Mouse (Mus musculus): ENCODE results near the gene Phxr2. TPM values are rescaled to one million over a fixed set of nuclear protein-coding genes. Genes with fewer than 3 reads are reported as not detected.
"Not testable (repeated sequence)": the region's sequence is repeated elsewhere in the genome, so short reads cannot be mapped to it uniquely, and the experiment has no call there.

Phxr2 gene
- not detected in 2 replicates for total RNA-seq (2021)
- long read RNA-seq, experiment 1: 0 reads
- long read RNA-seq, experiment 2: 0 reads

GRCm38 (mm10) chr10:99126225-99126624 is at the start of gene Phxr2:
Phxr2 (minus strand) TSS chr10:99126325.
- DNase-seq: no peak

GRCm38 (mm10) chr10:99172906-99173507 is 46.9 kb upstream of the Phxr2 start:
- DNase-seq: no peak

DNA sequence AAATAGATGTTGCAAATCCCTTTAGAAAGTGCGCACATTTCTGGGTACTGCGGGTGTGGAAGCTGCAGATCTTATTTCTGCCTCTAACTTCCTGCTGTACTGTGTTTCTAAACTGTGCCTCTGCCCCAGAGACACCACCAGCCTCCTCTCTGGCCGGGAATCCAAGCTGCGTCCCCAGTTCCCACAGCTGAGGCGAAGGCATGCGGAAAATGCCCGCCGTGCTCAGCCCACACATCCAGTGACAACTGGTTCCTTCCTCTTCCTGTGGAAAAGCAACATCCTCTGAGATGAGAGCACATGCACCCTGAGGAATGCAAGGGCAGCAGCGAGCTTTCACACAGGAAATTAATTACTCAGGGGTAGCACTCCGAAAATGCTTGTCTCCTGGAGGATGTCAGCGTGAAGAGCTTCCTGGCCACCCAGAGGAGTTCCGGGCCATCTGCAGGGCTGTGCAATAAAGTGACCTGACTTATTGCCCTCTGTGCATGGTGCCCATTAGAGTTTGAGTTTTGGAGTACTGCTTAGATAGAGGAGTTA is 45.9 kb upstream of the Phxr2 start:
- DNase-seq: peak; percentile 71

GRCm38 (mm10) chr10:99169765-99170129 is 43.6 kb upstream of the Phxr2 start:
- peak; percentile 21 for DNase-seq

DNA sequence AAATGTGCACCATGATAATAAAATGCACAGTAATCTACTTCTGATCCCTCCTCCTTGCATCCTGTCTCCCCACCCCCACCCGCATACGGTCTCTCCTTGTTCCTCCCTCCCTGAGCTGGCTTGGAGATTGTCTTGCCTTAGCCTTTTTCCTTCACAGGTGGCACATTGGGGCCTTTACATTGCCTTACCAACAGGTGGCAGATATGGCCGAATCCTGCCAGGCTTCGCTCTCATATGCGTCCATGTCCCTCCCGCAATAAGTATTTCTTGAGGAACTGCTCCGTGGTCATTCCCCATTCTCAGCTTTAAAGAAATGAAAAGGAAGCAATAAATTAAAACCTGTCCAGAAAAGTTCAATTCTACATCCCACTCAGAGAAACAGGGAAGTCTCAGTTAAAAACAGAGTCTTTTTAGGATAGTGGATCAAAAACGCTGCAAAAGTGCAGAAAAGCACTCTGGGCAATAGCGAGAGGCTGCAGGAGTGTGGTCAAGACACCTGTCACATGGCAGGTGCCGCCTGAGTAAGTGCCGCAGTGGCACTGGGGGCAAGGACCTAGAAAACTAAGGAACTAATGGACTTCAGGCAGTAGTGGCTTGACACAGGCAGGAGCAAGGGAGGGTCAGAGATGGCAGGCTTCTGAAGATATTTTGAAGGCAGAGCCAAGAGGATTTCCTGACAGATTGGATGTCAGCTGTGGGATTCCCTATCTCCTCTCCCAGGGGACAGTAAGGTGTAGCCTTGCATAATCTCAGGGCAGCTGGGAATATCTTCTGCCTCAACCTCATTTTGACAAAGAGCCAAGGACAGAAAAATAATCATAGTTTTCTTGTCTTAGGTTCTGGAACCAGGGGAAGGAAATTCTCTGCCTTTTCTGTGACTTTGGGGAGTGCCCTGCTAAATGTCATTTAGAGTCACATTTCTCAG is 43.0 kb upstream of the Phxr2 start:
- peak; percentile 26 for DNase-seq

DNA sequence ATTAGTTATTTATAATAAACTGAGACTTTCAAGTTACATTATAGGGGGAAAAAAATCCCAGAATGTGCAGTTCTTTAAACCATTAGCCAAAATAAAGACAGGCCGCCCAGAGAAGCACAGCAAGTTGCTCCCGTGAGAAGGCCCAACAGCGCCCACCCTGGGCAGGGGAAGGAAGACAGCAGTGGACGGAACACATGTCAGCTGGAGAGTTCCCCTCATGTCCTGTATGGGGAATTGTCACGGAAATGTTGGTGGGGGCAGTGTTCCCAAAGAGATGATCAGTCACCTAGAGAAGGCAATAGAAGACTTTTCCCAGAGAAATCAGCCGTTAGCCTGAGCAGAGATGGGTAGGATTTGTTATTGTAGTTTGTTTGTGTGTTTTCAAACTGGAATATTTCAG is 42.3 kb upstream of the Phxr2 start:
- peak; percentile 39 for DNase-seq

- DNase-seq: peak; percentile 25
These were observed 40.3 kb upstream of the Phxr2 start for GRCm38 (mm10) chr10:99166392-99166791.

GRCm38 (mm10) chr10:99165751-99166282 is 39.7 kb upstream of the Phxr2 start:
- DNase-seq: no peak

- peak; percentile 61 for DNase-seq
These were observed 38.8 kb upstream of the Phxr2 start for GRCm38 (mm10) chr10:99164871-99165477.

GRCm38 (mm10) chr10:99163002-99163401 is 36.9 kb upstream of the Phxr2 start:
- no peak for DNase-seq

- peak; percentile 43 for DNase-seq
These were observed 36.0 kb upstream of the Phxr2 start for GRCm38 (mm10) chr10:99161987-99162582.

GRCm38 (mm10) chr10:99157697-99158096 is 31.6 kb upstream of the Phxr2 start:
- DNase-seq: not testable (repeated sequence)

DNA sequence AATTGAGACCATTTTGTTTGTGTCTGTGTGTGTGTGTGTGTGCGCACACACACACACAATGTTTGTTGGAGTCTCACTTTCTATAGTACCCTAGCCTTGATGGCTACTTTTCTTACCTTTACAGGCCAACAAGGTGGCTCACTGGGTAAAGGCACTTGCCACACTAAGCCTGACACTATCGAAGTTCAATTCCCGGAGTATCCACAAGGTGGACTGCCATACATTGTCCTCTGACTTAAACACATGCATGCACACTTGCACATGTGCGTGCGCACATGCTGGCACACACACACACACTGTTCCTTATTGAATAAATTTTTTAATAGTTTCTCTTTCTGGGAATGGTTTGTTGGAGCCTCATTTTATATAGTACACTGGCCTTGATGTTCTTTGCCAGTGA is 30.7 kb upstream of the Phxr2 start:
- DNase-seq: no peak

DNA sequence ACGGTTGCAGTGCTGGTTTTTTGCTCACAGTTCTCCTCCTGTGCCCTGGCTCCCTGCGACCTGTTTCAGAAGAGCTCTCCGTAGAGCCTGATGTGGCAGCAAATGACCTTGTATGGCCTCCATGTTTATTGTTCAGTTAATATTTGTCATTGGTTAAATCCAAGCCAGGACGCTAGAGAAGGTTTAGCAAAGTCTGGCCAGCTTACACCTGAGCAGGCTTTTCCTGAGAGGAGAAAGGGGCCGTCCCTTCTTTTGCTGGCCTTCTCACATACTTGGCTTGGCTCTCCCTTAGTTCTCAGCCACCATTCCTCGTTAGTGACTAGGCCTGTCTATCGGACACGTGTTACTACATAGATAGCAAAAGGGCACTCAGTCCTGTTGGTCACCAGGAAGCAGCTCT is 28.5 kb upstream of the Phxr2 start:
- no peak for DNase-seq

- DNase-seq: peak; percentile 64
These were observed 25.9 kb upstream of the Phxr2 start for GRCm38 (mm10) chr10:99152063-99152462.

- DNase-seq: no peak
These were observed 25.5 kb upstream of the Phxr2 start for GRCm38 (mm10) chr10:99151580-99151979.

DNA sequence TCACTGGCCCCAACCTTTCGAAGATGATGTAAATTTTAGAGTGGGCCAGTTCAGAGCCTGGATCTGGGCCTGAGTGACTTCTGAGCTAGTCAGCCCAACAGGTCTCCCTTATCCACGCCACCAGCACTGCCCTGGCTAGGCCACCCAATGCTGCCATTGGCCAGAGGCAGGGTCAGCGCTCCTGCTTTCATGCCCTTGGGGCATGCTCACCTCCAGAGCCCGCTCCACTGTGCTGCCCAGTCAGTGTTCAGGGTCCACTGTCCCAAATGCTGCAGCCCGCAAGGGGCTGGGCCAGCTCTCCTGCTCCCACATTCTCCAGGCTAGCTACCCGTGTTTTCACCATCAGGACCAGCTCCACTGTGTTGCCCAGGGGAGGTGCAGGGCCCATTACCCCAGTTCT is 23.9 kb upstream of the Phxr2 start:
- no peak for DNase-seq

DNA sequence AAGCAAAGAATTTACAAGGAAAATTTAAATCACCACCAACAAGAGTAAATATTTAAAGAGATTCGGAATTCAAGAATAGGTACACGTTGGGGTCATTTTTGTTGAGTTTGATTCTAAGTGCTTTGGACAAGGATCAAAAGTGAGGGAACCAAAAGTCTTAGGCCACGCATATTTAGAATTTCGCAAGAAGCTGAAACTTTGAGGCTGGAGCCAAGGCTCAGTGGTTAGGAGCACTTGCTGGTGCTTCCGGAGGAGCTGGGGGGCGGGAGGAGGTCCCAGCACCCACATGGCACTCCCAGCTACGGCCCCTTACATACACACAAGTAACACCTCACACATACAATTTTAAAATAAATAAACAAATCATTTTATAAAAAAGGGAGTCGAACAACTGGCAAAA is 20.5 kb upstream of the Phxr2 start:
- DNase-seq: no peak

DNA sequence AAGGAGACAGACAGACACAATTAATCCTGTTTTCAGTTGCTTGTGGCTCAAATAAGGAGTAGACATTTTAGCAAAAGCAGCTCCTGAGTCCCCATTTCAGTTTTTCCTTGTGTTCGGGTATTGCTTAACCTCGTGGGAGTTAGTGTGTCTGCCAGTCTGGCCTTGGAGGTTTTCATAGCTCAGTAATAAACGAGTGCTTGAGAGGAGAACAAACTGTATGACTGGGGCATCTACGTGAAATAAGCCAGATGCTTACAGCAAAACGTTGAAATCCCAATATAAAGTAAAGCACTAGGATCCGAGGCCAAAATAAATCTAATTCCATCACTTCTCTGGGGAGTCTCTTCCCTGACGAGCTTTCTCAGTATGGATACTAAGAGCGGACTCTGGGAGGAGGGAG is 19.5 kb upstream of the Phxr2 start:
- DNase-seq: no peak

DNA sequence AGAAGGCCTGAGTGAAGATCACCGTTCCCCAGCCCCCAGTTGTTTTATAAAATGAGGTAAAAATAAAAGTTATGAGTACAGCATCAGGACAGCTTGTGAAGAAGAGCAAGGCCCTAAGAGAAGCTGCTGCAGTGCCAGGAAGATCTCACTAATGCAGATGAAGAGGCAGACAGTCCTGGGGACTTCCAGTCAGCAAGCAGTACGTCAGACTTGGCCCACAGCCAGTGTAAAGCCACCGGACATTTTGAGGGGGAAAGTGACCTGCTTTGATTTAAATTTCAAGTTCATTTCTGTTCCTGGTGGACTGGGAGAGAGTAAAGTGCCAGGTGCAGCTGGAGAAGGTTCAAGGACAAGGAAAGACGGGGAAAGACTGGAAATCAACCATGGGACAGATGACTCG is 10.2 kb upstream of the Phxr2 start:
- DNase-seq: peak; percentile 63

DNA sequence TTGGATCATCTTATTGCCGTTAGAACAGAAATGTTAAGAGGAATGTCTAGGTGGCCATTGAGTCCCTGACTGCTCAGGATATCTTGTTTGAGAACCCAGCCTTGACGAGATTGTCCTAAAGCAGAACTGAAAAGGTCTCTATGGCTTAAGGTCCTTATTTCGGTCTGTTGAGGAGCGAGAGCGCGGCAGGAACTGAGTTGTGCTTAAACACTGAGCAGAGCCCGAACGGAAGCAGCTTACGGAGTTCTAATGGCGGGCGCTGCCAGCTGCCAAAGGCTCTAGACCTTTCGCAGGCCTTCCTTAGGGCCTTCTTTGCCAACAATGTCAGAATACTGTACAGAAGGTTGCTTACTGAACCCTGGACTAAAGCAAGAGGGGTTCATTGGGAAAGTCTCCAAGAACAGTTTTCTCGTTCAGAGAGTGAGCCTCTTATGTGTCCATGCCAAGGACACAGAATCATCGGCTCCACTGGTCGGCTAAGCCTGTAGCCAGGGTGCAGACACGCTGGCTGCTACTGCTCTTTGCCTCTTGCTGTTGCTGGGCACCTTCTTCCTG is 7.3 kb upstream of the Phxr2 start:
- no peak for DNase-seq
